ENCODE assay signal across 13 mouse cellular contexts in genomic region chr12:102597466-102597865, GRCm38 (mm10). TPM values are rescaled to one million over a fixed set of nuclear protein-coding genes. Genes with fewer than 3 reads are reported as not detected.
A peak's percentile ranks its signal among the peaks of the same experiment; 100 is the strongest.
DNase-seq lines count a peak whose midpoint lies in the region; ATAC-seq and TF ChIP-seq lines count a peak whose summit lies in the region.
"Had no signal": no experiment of that assay in that cellular context is flagged by ENCODE, and none has a peak within 500 bp of the region (broad histone marks: within the 10 kb centered on the region; RNA-seq: fewer than 3 reads in every experiment).

No protein-coding gene starts in this region.

- peak; percentile 39 for ATAC-seq in lung, postnatal 0 days

- peak; percentile 66 for DNase-seq in adrenal gland, postnatal 14 days
- DNase-seq in adrenal gland, adult 18-20 months (ENCODE audit: low spot score in 2 of 2), result no peak
- DNase-seq in heart, adult 9 months (ENCODE audit: low spot score in 2 of 2), result peak; percentile 60 to 75
- peak; percentile 69 for DNase-seq in kidney, adult 9 months
- DNase-seq in lung, postnatal 0 days (ENCODE audit: low spot score), result peak; percentile 14
- DNase-seq in ovary, postnatal 36 days (ENCODE audit: low spot score), result no peak
- no peak for DNase-seq in midbrain, embryonic 10.5 days (ENCODE audit: low spot score)
- DNase-seq in frontal cortex, postnatal 36 days (ENCODE audit: low spot score in 2 of 2), result no peak
- DNase-seq: thymus, postnatal 14 days had no signal

- no peak overlapping the region for H3K4me3 ChIP-seq in lung, postnatal 0 days (ENCODE audit: low read depth, low read length)
- no peak overlapping the region for H3K4me3 ChIP-seq in midbrain, embryonic 10.5 days
- H3K4me3 ChIP-seq: embryonic facial prominence, embryonic 12.5 days; hindbrain, embryonic 12.5 days; liver, embryonic 15.5 days had no signal

- no peak overlapping the region for H3K9ac ChIP-seq in lung, postnatal 0 days (replicated peaks; ENCODE audit: low read depth)
- H3K9ac ChIP-seq: embryonic facial prominence, embryonic 12.5 days; hindbrain, embryonic 12.5 days; liver, embryonic 15.5 days had no signal

- no peaks in the 10 kb centered on the region for H3K27me3 ChIP-seq in lung, postnatal 0 days (replicated peaks; ENCODE audit: insufficient read depth, low read length)
- H3K27me3 ChIP-seq in midbrain, embryonic 10.5 days (ENCODE audit: low read depth, poor library complexity, severe bottlenecking), result no peaks in the 10 kb centered on the region
- H3K27me3 ChIP-seq: embryonic facial prominence, embryonic 12.5 days; hindbrain, embryonic 12.5 days; liver, embryonic 15.5 days had no signal

- TF ChIP-seq CTCF in lung, postnatal 0 days (IDR thresholded peaks at IDR 0.05), result no peak

- H3K27ac ChIP-seq in lung, postnatal 0 days (ENCODE audit: low read length), result no peak overlapping the region
- H3K27ac ChIP-seq in midbrain, embryonic 10.5 days (replicated peaks), result no peak overlapping the region
- H3K27ac ChIP-seq: embryonic facial prominence, embryonic 12.5 days; hindbrain, embryonic 12.5 days; liver, embryonic 15.5 days had no signal

- H3K4me1 ChIP-seq in lung, postnatal 0 days (ENCODE audit: insufficient read depth, low read depth, low read length), result no peaks in the 10 kb centered on the region
- peaks cover 30% of the 10 kb centered on the region for H3K4me1 ChIP-seq in midbrain, embryonic 10.5 days
- H3K4me1 ChIP-seq: liver, embryonic 15.5 days had no signal

- no peak overlapping the region for H3K4me2 ChIP-seq in lung, postnatal 0 days (replicated peaks; ENCODE audit: low read depth, low read length)
- H3K4me2 ChIP-seq: embryonic facial prominence, embryonic 12.5 days; hindbrain, embryonic 12.5 days; liver, embryonic 15.5 days had no signal

- TF ChIP-seq EP300 in lung, postnatal 0 days (IDR thresholded peaks at IDR 0.05), result no peak

- H3K9me3 ChIP-seq in lung, postnatal 0 days (ENCODE audit: low read length), result no peaks in the 10 kb centered on the region
- H3K9me3 ChIP-seq in midbrain, embryonic 10.5 days (replicated peaks), result peaks cover 9% of the 10 kb centered on the region; the same call in 1 of the 2 replicates
- H3K9me3 ChIP-seq: hindbrain, embryonic 12.5 days; liver, embryonic 15.5 days had no signal

- H3K36me3 ChIP-seq in lung, postnatal 0 days (ENCODE audit: insufficient read depth, low read length), result no peaks in the 10 kb centered on the region
- peaks cover 6% of the 10 kb centered on the region; the same call in 1 of the 2 replicates for H3K36me3 ChIP-seq in midbrain, embryonic 10.5 days
- H3K36me3 ChIP-seq: embryonic facial prominence, embryonic 12.5 days; hindbrain, embryonic 12.5 days; liver, embryonic 15.5 days had no signal

- WGBS in lung, postnatal 0 days, result 27% methylated on average over 4 of the region's 4 CpGs
- 77% methylated on average over 4 of the region's 4 CpGs for WGBS in midbrain, embryonic 10.5 days

RNA-seq across cellular contexts. Expression of gene Chga, which starts 42.7 kb away (rescaled TPM):
- total RNA-seq in adrenal gland, postnatal 14 days (2021), result 1,531 and 1,561 TPM in 2 replicates
- 1,000 to 10,000 TPM; 1,717 to 1,814 TPM for total RNA-seq in adrenal gland, adult 18-20 months (2021)
- polyA plus RNA-seq in lung, postnatal 0 days (2015; fragmentation: Nextera tagmentation; extraction: Ambion mirVana), result 0.49 and 0.54 TPM in 2 replicates
- polyA plus RNA-seq in midbrain, embryonic 10.5 days (2016; fragmentation: Nextera tagmentation; extraction: Ambion mirVana), result 14.5 and 23.7 TPM in 2 replicates
- total RNA-seq: neutrophil, adult 5-6 weeks had no signal

Comparison
In these comparisons a context has a peak if more than half of its experiments do, and no peak if none do; other contexts are left out.
1. DNase-seq: peak in adrenal gland, postnatal 14 days (single experiment), heart, adult 9 months (2 of 2), kidney, adult 9 months (single experiment) and lung, postnatal 0 days (single experiment); none in adrenal gland, adult 18-20 months (0 of 2), ovary, postnatal 36 days (single experiment), midbrain, embryonic 10.5 days (single experiment) and frontal cortex, postnatal 36 days (0 of 2).